Mouse (Mus musculus) stomach, adult 2 months (tissue): ENCODE measurements around the gene Slco1a1. TPM values are rescaled to one million over a fixed set of nuclear protein-coding genes. Genes with fewer than 3 reads are reported as not detected.

Source experiments
- polyA plus RNA-seq: library from polyadenylated mRNA; depleted of rRNA; stranded (reverse); fragments of >200 nt; gene quantifications from 2 replicates; pipeline ENCODE4 v1.2.3, GENCODE M21; 2012; rRNA removed

Gene Slco1a1
- not detected in 2 replicates for polyA plus RNA-seq

DNA sequence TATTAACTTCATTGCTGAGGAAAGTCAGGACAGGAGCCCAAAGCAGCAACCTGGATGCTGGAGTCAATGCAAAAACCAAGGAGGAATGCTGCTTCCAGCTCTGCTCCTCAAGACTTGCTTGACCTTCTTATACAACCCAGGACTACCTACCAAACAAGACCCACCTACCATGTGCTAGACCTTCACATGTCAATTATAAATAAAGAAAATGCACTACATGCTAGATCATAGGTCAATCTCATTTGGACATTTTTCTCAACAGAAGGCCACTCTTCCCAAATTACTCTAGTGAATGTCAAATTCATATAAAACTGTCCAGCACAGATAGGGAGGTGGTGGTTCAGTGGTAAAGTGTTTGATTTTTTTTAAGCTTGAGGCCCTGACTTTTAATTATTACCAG lies at the start of gene Slco1a1:
Gene Slco1a1 (minus strand): TSS at position 101 of the 400 bp plus-strand sequence.

Other genes starting within 250 kb of the Slco1a1 start
- gene Gm5724, start 173.2 kb downstream of the Slco1a1 start, polyA plus RNA-seq: not detected in 2 replicates
- gene Slco1a4, start 90.8 kb downstream of the Slco1a1 start, polyA plus RNA-seq: not detected in 2 replicates
- gene Gm6614, start 64.5 kb upstream of the Slco1a1 start, polyA plus RNA-seq: not detected in 2 replicates